Mouse (Mus musculus): ENCODE measurements around the gene Omt2b.
"Not testable (repeated sequence)": the region's sequence is repeated elsewhere in the genome, so short reads cannot be mapped to it uniquely, and the experiment has no call there.

Omt2b gene

DNA sequence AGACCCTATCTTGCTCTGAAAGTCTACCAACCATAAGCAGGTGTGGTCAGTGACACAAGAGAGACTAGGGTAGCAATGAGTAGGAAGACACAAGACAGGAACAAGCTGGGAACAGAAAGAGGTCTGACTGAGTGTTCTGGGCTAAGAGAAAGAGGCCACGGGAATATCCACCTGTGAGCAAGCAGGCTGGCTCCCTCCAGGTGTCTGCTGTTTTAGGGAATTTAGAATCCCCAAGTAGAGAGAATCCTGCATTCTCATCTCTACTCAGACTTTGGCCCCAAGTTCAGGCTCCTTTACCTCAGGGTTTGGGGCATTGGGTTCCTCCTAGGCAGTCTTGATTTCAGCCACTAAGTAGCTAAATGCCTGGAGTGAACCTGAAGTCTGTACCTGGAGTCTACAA, at the start of gene Omt2b:
Omt2b (plus strand) TSS at position 301 of the 400 bp plus-strand sequence.
- not testable (repeated sequence) for DNase-seq

DNA sequence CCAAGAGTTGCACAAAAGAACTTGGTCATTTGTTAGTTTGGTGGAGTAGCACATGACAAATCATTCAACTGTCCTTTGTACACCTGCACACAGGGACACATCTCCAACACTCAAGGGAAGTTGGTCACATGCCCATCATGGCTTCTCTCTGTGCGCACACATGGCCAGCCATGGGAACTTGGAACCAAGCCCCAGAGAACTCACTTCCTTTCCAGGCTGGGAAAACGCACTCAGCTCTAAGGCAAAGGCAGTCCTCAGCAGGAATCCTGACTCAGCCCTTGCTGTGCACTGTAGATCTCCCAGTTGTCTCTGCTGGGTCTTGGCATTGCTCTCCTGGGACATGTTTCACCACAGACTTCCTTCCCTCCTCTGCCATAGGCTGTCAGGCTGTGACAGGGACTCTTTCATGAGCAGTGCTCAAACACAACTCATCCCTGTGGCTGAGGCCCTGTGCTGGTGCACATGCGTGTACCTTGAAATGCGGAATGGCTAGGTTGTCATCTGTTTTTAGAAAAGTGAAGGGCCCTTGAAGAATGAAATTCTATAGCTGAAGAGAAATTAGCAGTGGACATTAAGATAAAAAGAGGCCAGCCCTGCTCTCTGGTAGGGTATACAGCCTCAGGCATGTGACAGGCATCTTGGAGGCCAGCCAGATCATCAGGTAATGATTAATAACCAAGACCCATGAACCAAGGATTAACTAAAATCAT, 45.2 kb upstream of the Omt2b start:
- not testable (repeated sequence) for DNase-seq

DNA sequence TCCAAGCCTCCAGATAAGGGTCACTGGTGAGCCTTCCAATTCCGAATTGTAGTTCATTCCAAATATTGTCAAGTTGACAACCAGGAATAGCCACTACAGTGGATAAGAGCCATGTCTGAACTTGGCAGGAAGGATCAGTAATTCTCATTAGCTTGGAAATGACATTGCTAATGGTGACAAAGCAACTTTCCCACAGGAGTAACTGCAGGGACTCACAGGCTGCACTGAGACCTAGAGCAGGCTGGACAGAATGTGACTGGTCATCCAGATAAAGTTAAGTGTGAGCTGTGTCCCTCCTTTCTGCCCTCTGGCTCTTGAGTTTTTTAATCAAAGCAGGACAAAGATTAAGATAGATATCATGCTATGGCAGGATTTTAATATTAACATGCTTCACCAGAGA, 38.3 kb upstream of the Omt2b start:
- not testable (repeated sequence) for DNase-seq

DNA sequence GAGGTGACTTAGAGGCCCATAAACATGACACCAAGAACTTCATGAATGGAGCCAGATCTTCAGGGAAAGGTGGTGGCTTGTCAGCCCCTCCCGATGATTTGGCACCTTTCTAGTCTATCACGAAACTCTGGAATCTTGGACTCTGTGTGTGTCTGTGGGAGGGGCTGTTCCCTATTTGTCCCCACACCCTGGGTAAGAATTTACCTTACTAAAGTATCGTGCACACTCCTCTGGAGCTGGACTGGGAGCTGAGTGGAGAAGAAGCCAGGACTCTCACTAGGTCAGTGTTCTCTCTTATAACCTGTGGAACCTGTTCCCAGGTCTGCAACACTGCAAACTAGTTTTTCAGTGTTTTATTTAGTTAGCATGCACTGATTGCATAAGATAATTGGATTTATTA, 37.7 kb upstream of the Omt2b start, which contains the start of gene Gm10639:
Gm10639 (plus strand) TSS at position 201 of the 400 bp plus-strand sequence.
- not testable (repeated sequence) for DNase-seq

DNA sequence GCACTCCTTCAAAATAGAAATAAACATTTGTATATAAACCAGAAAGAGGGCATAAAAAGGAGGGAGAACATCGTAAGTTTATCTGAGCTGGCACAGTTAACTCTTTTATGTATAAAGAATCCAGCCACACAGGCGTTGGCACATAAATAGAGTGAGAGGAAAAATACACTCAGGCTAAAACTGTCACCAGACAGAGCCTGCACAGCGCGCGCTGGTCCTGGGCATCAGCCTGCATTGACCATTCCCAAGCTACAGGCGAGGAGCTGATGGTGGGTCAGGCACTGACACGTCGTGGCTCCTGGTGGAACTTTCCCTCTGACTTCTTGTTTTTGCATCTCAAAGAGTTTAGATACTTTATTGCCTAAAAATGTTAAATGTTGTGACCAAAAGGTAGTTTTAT, 34.9 kb upstream of the Omt2b start:
- not testable (repeated sequence) for DNase-seq

DNA sequence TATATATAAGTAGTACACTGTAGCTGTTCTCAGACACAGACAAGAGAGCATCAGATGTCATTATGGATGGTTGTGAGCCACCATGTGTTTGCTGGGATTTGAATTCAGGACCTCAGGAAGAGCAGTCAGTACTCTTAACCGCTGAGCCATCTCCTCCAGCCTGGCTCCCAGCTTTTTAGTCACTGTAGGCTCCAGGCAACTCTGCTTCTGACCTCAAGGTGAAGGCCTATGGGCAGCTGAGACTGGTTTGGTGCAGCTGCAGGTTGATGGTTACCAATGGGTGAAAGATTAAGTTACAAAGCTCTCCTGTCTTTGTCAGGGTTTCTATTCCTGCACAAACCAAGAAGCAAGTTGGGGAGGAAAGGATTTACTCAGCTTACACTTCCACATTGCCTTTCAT, 33.7 kb upstream of the Omt2b start:
- not testable (repeated sequence) for DNase-seq

DNA sequence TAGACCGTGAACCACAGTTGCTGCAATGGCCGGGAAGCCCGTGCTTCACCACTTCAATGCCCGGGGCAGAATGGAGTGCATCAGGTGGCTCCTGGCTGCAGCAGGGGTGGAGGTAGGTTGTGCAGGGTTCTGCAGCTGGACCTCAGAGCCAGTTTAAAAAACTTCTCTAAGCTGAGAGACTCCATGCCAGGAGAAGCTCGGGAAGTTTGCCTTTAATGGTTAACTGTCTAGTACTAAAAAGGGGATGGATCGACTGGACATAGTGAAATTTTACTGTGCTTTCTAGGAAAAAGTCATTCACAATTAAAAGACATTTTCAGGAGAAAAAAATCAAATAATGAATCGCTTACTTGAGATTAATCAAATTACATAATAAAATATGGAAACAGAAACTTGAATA, 32.6 kb upstream of the Omt2b start:
- not testable (repeated sequence) for DNase-seq

DNA sequence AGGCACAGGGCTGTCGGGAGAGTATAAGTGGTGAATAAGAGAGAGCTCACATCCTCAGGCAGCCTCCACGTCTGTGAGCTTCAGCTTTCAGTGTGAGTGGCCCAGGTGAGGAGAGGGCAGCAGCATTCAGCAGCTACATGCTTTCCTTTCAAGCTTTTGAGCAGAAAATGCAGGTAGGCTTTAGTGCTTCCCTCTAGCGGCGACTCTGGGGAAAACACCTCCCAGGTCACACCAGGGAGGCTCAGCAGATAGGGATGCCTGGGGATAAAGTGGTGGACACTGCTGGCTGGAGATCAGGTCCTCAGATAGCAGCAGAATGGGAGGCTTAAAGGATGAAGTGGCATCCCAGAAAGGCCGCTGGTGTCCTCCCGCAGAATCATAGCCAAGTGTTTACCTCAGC, 31.3 kb upstream of the Omt2b start:
- DNase-seq: peak; percentile 69

DNA sequence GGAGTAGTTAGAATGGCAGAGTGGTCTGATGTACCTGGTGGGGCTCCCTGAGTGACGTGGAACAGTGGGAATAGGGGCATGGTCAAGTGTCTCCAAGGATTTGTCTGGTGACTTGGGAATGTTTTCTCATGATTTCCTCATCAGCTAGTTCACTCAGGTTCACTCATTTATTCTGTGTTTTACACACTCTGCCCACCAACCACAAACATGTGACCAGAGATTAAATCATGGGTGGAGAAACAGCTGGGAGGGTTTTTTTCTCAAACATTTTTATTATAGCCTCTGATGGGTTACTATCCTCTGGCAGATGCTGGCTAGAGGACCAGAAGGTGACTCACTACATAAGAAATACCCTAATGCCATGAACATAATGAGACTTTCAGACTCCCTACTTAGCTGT, 29.2 kb upstream of the Omt2b start:
- DNase-seq: no peak

DNA sequence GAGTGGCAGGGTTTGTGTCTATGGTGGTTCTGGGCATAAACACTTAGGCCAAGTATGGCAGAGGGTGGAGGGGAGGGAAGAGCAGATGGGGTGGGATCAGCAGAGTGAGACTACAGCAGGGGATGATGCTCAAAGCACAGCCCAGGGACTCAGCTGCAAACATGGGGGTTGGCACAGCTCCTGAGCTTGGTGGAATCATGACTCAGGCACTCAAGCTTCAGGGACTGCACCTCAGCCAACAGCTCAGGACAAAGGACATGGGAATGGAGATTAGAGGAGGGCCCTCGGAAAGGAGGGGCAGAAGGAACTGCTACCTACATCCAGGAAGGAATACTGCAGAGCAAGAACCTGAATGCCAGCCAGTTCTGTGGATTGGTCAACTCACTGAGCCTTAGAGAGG, 28.2 kb upstream of the Omt2b start:
- not testable (repeated sequence) for DNase-seq

DNA sequence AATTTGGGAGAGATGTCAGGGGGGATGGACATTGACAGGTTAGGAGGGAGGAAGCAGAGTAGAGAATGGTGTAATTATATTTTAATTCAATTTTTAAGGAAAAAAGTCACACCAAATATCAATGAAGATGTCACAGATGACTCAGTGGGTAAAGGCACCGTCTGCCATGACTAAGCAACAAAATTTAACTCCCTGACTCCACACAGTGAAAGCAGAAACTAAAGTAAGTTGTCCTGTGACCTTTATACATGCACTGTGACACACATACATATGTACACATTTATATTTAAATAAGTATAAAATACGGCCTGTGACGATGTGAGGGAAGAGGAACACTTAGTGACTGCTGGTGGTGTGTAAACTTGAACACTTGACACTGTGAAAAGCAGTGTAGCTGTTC, 19.3 kb upstream of the Omt2b start:
- DNase-seq: not testable (repeated sequence)

DNA sequence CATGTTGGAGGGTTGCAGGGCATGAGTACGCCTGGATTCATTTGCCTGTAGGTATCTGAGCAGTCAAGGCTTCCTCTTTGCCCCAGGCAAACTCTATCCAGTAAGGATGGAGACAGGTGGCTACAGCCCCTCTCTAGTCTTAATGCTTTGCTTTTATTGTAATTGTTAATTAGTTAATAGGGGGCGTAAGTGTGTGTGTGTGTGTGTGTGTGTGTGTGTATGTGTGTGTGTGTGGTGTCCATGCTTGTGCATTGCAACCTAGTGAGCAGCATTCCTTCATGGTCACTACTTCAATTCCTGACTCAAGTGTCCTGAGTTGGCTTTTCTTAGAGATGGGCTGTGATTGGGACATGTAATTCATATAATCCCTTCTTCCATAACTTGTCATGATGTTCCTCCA, 12.7 kb upstream of the Omt2b start, which contains the start of gene Omt2a:
Omt2a (minus strand) TSS at position 101 of the 400 bp plus-strand sequence.
- no peak for DNase-seq

DNA sequence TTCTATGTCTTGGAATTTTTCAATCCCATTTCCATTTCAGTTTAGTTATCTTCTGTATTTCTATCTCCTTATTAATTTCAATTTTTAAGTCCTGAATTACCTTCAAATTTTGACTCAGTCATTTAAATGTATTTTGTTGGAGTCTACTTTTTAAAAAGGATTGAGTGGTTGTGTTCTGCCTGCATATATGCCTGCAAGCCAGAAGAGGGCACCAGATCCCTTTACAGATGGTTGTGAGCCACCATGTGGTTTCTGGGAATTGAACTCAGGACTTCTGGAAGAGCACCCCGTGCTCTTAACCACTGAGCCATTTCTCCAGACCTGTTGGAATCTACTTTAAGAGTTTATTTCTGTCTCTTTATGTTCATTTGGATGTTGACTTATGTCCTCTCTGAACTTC, 7.9 kb upstream of the Omt2b start:
- DNase-seq: peak; percentile 2

DNA sequence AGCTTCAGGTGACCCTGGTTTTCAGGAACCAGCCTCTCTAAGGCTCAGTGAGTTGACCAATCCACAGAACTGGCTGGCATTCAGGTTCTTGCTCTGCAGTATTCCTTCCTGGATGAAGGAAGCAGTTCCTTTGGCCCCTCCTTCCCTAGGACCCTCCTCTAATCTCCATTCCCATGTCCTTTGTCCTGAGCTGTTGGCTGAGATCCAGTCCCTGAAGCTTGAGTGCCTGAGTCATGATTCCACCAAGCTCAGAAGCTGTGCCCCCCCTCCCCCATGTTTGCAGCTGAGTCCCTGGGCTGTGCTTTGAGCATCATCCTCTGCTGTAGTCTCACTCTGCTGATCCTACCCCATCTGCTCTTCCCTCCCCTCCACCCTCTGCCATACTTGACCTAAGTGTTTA, 9.7 kb downstream of the Omt2b start:
- DNase-seq: peak; percentile 51

DNA sequence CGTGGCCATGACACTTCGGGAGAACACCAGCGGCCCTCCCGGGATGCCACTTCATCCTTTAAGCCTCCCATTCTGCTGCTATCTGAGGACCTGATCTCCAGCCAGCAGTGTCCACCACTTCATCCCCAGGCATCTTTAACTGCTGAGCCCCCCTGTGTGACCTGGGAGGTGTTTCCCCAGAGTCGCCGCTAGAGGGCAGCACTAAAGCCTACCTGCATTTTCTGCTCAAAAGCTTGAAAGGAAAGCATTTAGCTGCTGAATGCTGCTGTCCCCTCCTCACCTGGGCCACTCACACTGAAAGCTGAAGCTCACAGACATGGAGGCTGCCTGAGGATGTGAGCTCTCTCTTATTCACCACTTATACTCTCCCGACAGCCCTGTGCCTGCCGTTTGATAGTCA, 12.9 kb downstream of the Omt2b start:
- DNase-seq: peak; percentile 65

DNA sequence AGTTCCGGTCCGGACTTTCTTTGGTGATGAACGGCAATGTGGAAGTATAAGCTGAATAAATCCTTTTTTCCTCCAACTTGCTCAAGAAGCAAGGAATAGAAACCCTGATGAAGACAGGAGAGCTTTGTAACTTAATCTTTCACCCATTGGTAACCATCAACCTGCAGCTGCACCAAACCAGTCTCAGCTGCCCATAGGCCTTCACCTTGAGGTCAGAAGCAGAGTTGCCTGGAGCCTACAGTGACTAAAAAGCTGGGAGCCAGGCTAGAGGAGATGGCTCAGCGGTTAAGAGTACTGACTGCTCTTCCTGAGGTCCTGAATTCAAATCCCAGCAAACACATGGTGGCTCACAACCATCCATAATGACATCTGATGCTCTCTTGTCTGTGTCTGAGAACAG, 15.1 kb downstream of the Omt2b start:
- DNase-seq: not testable (repeated sequence)

DNA sequence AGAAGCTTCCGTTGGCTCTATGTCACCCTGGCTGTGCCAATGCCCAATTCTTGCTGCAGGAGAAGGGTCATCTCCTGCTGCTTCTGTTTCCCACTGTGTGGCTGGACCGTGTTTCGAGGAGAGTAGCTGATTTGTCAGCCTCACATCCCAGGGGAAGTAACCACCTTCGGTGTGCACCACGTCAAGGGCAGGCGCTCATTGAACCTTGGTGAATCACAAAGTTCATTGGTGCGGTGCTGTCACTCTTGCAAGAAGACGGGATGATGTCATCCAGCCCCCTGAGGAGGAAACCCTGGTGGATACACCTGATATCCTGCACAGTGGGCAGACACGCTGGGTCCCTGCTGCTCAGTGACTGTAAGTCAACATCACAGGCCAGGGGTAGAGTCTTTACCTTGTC, 15.7 kb downstream of the Omt2b start:
- DNase-seq: not testable (repeated sequence)

DNA sequence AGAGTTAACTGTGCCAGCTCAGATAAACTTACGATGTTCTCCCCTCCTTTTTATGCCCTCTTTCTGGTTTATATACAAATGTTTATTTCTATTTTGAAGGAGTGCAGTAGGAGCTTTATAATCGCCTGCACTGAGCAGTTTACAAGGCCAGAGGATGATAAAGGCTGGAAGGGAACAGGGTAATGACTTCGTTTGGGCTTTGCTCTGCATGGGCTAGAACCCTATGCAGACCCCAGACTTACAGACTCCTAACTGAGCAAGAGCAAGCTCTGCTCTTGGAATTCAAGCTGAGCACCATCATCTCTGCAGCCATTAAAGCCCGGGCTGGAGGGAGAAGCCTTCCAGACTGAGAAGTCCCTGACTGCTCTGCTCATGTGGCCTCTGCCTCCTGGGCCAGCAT, 17.8 kb downstream of the Omt2b start:
- not testable (repeated sequence) for DNase-seq

DNA sequence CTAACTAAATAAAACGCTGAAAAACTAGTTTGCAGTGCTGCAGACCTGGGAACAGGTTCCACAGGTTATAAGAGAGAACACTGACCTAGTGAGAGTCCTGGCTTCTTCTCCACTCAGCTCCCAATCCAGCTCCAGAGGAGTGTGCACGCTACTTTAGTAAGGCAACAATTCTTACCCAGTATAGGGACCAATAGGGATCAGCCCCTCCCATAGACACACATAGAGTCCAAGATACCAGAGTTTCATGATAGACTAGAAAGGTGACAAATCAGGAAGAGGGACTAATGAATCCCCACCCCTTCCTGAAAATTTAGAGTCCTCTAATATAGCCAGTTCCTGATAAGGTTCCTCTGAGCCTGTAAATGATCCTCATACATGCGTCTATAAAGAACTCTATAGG, 19.6 kb downstream of the Omt2b start:
- no peak for DNase-seq

DNA sequence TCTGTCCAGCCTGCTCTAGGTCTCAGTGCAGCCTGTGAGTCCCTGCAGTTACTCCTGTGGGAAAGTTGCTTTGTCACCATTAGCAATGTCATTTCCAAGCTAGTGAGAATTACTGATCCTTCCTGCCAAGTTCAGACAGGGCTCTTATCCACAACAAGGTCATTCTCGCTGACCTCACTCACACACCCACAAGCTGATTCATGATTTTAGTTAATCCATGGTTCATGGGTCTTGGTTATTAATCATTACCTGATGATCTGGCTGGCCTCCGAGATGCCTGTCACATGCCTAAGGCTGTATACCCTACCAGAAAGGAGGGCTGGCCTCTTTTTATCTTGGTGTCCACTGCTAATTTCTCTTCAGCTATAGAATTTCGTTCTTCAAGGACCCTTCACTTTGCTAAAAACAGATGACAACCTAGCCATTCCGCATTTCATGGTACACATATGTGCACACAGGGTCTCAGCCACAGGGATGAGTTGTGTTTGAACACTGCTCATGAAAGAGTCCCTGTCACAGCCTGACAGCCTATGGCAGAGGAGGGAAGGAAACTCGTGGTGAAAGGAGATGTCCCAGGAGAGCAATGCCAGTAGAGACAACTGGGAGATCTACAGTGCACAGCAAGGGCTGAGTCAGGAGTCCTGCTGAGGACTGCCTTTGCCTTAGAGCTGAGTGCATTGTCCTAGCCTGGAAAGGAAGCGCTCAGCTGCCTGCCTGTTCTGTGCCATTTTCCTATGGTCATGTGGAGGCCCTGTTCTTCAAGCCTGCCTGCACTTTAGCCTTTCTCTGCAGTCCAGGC, 21.0 kb downstream of the Omt2b start:
- not testable (repeated sequence) for DNase-seq

DNA sequence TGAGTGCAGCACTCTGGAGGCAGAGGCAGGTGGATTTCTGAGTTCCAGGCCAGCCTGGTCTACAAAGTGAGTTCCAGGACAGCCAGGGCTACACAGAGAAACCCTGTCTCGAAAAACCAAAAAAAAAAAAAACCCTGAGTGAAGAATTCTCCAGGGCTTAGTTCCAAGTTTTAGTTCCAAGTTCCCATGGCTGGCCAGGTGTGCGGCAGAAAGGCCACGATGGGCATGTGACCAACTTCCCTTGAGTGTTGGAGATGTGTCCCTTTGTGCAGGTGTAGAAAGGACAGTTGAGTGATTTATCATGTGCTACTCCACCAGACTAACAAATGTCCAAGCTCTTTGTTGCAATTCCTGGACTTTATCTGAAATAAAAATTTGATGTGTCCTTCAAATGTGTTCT, 21.8 kb downstream of the Omt2b start:
- not testable (repeated sequence) for DNase-seq

DNA sequence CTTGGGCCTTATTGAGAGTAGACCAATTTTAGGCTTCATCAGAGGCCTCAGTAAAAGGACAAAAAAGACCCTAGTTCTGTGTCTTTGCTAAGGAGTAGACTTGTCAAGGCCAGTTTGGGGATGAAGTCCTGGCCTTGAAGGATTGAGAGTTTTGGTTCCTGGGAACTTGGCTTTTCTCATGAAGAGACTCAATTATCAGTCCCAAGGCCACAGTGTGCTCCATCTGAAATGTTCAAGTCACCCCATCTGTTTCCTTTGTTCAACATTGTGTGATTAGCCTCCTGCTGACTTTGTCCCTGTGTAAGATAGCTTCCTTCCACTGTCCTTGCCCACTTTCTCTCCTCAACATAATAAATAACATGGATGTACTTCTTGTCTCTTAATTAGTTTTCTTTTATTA, 22.6 kb downstream of the Omt2b start:
- DNase-seq: not testable (repeated sequence)

DNA sequence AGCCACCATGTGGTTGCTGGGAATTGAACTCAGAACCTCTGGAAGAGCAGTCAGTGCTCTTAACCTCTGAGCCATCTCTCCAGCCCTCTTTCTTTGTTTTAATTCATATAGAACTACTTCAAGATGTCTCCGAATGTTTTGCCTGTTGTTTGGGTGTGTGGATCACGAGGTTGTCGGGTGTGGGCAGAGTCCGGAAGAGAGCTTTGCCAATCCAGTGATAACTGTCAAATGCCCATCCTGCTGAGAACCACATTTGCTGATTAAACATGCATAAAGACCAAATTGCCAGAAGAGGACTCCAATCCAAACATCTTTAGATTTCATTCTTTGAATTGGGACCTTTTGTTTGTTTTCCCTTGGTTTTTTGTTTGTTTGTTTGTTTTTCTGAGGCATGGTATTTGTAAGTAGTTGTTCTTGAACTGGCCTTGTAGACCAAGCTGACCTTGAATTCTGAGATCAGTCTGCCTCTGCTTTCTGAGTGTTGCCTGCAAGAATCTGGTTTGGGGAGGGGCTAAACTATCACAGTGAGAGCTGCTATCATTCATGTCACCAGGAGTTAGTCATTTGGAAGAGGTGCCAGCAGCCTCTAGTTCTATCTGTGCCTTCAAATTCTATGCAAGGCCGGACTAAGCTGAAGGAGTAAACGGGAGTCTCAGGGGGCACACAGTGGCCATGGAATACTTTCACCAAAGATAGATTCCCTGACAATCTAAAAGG, 24.3 kb downstream of the Omt2b start:
- no peak for DNase-seq
